In the genomic region with DNA sequence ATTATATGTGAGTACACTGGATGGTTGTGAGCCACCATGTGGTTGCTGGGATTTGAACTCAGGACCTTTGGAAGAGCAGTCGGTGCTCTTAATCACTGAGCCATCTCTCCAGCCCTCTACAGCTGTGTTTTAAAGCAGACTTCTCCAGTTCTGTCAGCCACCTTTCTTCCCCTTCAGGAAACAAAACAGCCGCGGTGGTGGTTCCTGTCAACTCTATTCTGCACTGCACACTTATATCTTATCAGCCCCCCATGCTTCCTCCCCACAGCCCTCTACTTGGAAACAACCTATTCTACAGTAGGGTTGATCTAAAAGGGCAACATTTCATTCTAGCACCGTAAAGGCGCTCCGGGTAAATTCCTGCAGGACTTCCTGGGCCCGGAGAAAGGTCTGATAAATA, we compare ENCODE assay signal across 8 mouse cellular contexts. TPM values are rescaled to one million over a fixed set of nuclear protein-coding genes. Genes with fewer than 3 reads are reported as not detected.
DNase-seq lines count a peak whose midpoint lies in the region; ATAC-seq and TF ChIP-seq lines count a peak whose summit lies in the region.

No protein-coding gene starts in this region.

- H3K9me3 ChIP-seq in E14TG2a.4 (ENCODE audit: low read length), result no peaks in the 10 kb centered on the region
- no peaks in the 10 kb centered on the region for H3K9me3 ChIP-seq in hindbrain, embryonic 11.5 days (ENCODE audit: control insufficient read depth, low read length)
- H3K9me3 ChIP-seq in liver, postnatal 0 days (ENCODE audit: low read length), result no peaks in the 10 kb centered on the region

- TF ChIP-seq EP300 in heart, adult 2 months (IDR thresholded peaks at IDR 0.05; ENCODE audit: insufficient read depth, low read depth, low read length), result no peak
- no peak for TF ChIP-seq EP300 in liver, postnatal 0 days (IDR thresholded peaks at IDR 0.05; ENCODE audit: low read depth)

- peak overlapping the region; percentile 53; the same call in 1 of the 2 replicates for H3K4me2 ChIP-seq in hindbrain, embryonic 11.5 days (replicated peaks; ENCODE audit: low read depth, low read length)
- peak overlapping the region; percentile 93 for H3K4me2 ChIP-seq in liver, postnatal 0 days (ENCODE audit: low read depth, low read length)

- DNase-seq in heart, adult 2 months, result no peak
- no peak for DNase-seq in heart, adult 8-10 months (ENCODE audit: low spot score)
- DNase-seq in hindbrain, embryonic 11.5 days (ENCODE audit: low spot score), result no peak
- DNase-seq in liver, postnatal 0 days, result no peak
- no peak for DNase-seq in retina, postnatal 1 day
- no peak for DNase-seq in adrenal gland, postnatal 10 days

- H3K9ac ChIP-seq in heart, adult 2 months (ENCODE audit: low read depth, low read length), result no peak overlapping the region
- no peak overlapping the region for H3K9ac ChIP-seq in hindbrain, embryonic 11.5 days (ENCODE audit: low read depth, low read length)
- H3K9ac ChIP-seq in liver, postnatal 0 days (replicated peaks), result peak overlapping the region; percentile 73

- ATAC-seq in hindbrain, embryonic 11.5 days (ENCODE audit: low FRiP score), result no peak
- ATAC-seq in liver, postnatal 0 days, result no peak
- no peak for ATAC-seq in CD4-positive, CD25-positive, alpha-beta regulatory T cell, adult 4 months

- no peak for TF ChIP-seq CTCF in heart, adult 2 months (IDR thresholded peaks at IDR 0.05)
- TF ChIP-seq CTCF in E14TG2a.4 (conservative IDR thresholded peaks at IDR 0.05; ENCODE audit: low read length), result no peak
- TF ChIP-seq CTCF in liver, postnatal 0 days (IDR thresholded peaks at IDR 0.05; ENCODE audit: low read depth), result no peak

- H3K36me3 ChIP-seq in heart, adult 2 months (ENCODE audit: control insufficient read depth, insufficient read depth, low read length), result no peaks in the 10 kb centered on the region
- no peaks in the 10 kb centered on the region for H3K36me3 ChIP-seq in E14TG2a.4 (ENCODE audit: insufficient read depth, low read length)
- H3K36me3 ChIP-seq in hindbrain, embryonic 11.5 days (ENCODE audit: control insufficient read depth, insufficient read depth, low read length), result no peaks in the 10 kb centered on the region
- no peaks in the 10 kb centered on the region for H3K36me3 ChIP-seq in liver, postnatal 0 days (replicated peaks; ENCODE audit: insufficient read depth, low read length)

- intact Hi-C loops in heart, adult 2 months (cut with DNase I), result loop anchor here (2.0 kb wide), 2 partner anchors 14 to 16 kb away; partner anchors contain the start of genes Cib1 and Gdpgp1

- WGBS in heart, adult 2 months, result 21% methylated on average over 7 of the region's 7 CpGs
- 73% methylated on average over 7 of the region's 7 CpGs for WGBS in hindbrain, embryonic 11.5 days
- WGBS in liver, postnatal 0 days (ENCODE audit: insufficient replicate concordance), result 27% methylated on average over 7 of the region's 7 CpGs

- TF ChIP-seq POLR2A in heart, adult 2 months (IDR thresholded peaks at IDR 0.05; ENCODE audit: insufficient read depth, low read depth, low read length), result no peak

- H3K27me3 ChIP-seq in heart, adult 2 months (ENCODE audit: control insufficient read depth, insufficient read depth, low read length), result no peaks in the 10 kb centered on the region; the same call in 1 of the 2 replicates
- H3K27me3 ChIP-seq in E14TG2a.4 (ENCODE audit: insufficient read depth, low read length), result no peaks in the 10 kb centered on the region; the same call in 1 of the 2 replicates
- H3K27me3 ChIP-seq in hindbrain, embryonic 11.5 days (ENCODE audit: control insufficient read depth, insufficient read depth, low read length), result no peaks in the 10 kb centered on the region
- H3K27me3 ChIP-seq in liver, postnatal 0 days (ENCODE audit: insufficient read depth, low read length), result no peaks in the 10 kb centered on the region

- peak overlapping the region; percentile 78; the same call in 1 of the 2 replicates for H3K27ac ChIP-seq in heart, adult 2 months
- H3K27ac ChIP-seq in hindbrain, embryonic 11.5 days (ENCODE audit: low read depth, low read length), result peak overlapping the region; percentile 79; the same call in 1 of the 2 replicates
- H3K27ac ChIP-seq in liver, postnatal 0 days (ENCODE audit: low read depth), result no peak overlapping the region

- H3K4me3 ChIP-seq in heart, adult 2 months, result peak overlapping the region; percentile 89; the same call in 1 of the 2 replicates
- peak overlapping the region; percentile 84 for H3K4me3 ChIP-seq in E14TG2a.4 (replicated peaks; ENCODE audit: low read length)
- H3K4me3 ChIP-seq in hindbrain, embryonic 11.5 days (ENCODE audit: low read depth, low read length), result no peak overlapping the region
- H3K4me3 ChIP-seq in liver, postnatal 0 days (ENCODE audit: low read depth, low read length), result peak overlapping the region; percentile 80

- H3K79me2 ChIP-seq in heart, adult 2 months (replicated peaks; ENCODE audit: control insufficient read depth, insufficient read depth, low read length), result no peaks in the 10 kb centered on the region

- no peaks in the 10 kb centered on the region for H3K4me1 ChIP-seq in heart, adult 2 months (ENCODE audit: control insufficient read depth, insufficient read depth, low read length)
- peaks cover 47% of the 10 kb centered on the region for H3K4me1 ChIP-seq in E14TG2a.4 (replicated peaks; ENCODE audit: low read depth, low read length)
- no peaks in the 10 kb centered on the region for H3K4me1 ChIP-seq in hindbrain, embryonic 11.5 days (replicated peaks; ENCODE audit: control insufficient read depth, insufficient read depth, low read length)
- peaks cover 11% of the 10 kb centered on the region for H3K4me1 ChIP-seq in liver, postnatal 0 days (ENCODE audit: insufficient read depth)

RNA-seq across cellular contexts. Expression of gene Ttll13, which starts 0.7 kb away (rescaled TPM):
- under 1 TPM; 0.23 to 0.39 TPM for total RNA-seq in heart, adult 2 months (2021)
- polyA plus RNA-seq in heart, adult 2 months (2012; rRNA removed), result 0.20 and 0.23 TPM in 2 replicates
- under 1 TPM; 0.19 to 0.72 (median 0.24) TPM for total RNA-seq in heart, adult 8-10 months (2022)
- polyA plus RNA-seq in hindbrain, embryonic 11.5 days (2014; fragmentation: Nextera tagmentation; extraction: Ambion mirVana), result 1.1 and 1.4 TPM in 2 replicates
- polyA plus RNA-seq in liver, postnatal 0 days (2015; fragmentation: Nextera tagmentation; extraction: Ambion mirVana), result 0.43 TPM in 2 replicates
- 1 to 10 TPM; 1.1 to 1.8 TPM for total RNA-seq in adrenal gland, postnatal 10 days (2021)
- under 1 TPM in 1 of 2 experiments, not detected in 1; 0.94 TPM for polyA plus RNA-seq in CD4-positive, CD25-positive, alpha-beta regulatory T cell, adult 4 months (2017; shearing (Covaris generic))

RNA-seq across cellular contexts. Expression of gene Ngrn, which starts 14.2 kb away (rescaled TPM):
- total RNA-seq in heart, adult 2 months (2021), result 10 to 100 TPM; 22.9 to 27.2 TPM
- polyA plus RNA-seq in heart, adult 2 months (2012; rRNA removed), result 16.8 and 26.2 TPM in 2 replicates
- total RNA-seq in heart, adult 8-10 months (2022), result 10 to 100 TPM; 26.2 to 28.6 (median 27.2) TPM
- polyA plus RNA-seq in hindbrain, embryonic 11.5 days (2014; fragmentation: Nextera tagmentation; extraction: Ambion mirVana), result 49.5 and 51.6 TPM in 2 replicates
- 20.9 and 23.1 TPM in 2 replicates for polyA plus RNA-seq in liver, postnatal 0 days (2015; fragmentation: Nextera tagmentation; extraction: Ambion mirVana)
- 10 to 100 TPM; 38.7 to 47.4 TPM for total RNA-seq in adrenal gland, postnatal 10 days (2021)
- polyA plus RNA-seq in CD4-positive, CD25-positive, alpha-beta regulatory T cell, adult 4 months (2017; shearing (Covaris generic)), result 10 to 100 TPM; 28.9 to 34.0 TPM

RNA-seq across cellular contexts. Expression of gene Gdpgp1, which starts 14.2 kb away (rescaled TPM):
- 1 to 10 TPM; 1.5 to 2.2 TPM for total RNA-seq in heart, adult 2 months (2021)
- 1.4 and 1.5 TPM in 2 replicates for polyA plus RNA-seq in heart, adult 2 months (2012; rRNA removed)
- total RNA-seq in heart, adult 8-10 months (2022), result 1 to 10 TPM; 1.7 to 2.1 (median 2.0) TPM
- 5.0 and 5.6 TPM in 2 replicates for polyA plus RNA-seq in hindbrain, embryonic 11.5 days (2014; fragmentation: Nextera tagmentation; extraction: Ambion mirVana)
- 1.5 and 1.6 TPM in 2 replicates for polyA plus RNA-seq in liver, postnatal 0 days (2015; fragmentation: Nextera tagmentation; extraction: Ambion mirVana)
- total RNA-seq in adrenal gland, postnatal 10 days (2021), result 1 to 10 TPM; 3.0 to 3.9 TPM
- polyA plus RNA-seq in CD4-positive, CD25-positive, alpha-beta regulatory T cell, adult 4 months (2017; shearing (Covaris generic)), result 10 to 100 TPM in 1 of 2 experiments, 1 to 10 TPM in 1; 8.4 to 11.4 TPM

RNA-seq across cellular contexts. Expression of gene Cib1, which starts 14.2 kb away (rescaled TPM):
- total RNA-seq in heart, adult 2 months (2021), result 10 to 100 TPM; 14.1 to 16.1 TPM
- 35.1 and 38.4 TPM in 2 replicates for polyA plus RNA-seq in heart, adult 2 months (2012; rRNA removed)
- 10 to 100 TPM; 12.7 to 19.1 (median 16.5) TPM for total RNA-seq in heart, adult 8-10 months (2022)
- polyA plus RNA-seq in hindbrain, embryonic 11.5 days (2014; fragmentation: Nextera tagmentation; extraction: Ambion mirVana), result 58.9 and 61.7 TPM in 2 replicates
- 79.4 and 89.2 TPM in 2 replicates for polyA plus RNA-seq in liver, postnatal 0 days (2015; fragmentation: Nextera tagmentation; extraction: Ambion mirVana)
- 10 to 100 TPM; 50.6 to 54.9 TPM for total RNA-seq in adrenal gland, postnatal 10 days (2021)
- polyA plus RNA-seq in CD4-positive, CD25-positive, alpha-beta regulatory T cell, adult 4 months (2017; shearing (Covaris generic)), result 10 to 100 TPM; 86.5 to 98.1 TPM

RNA-seq across cellular contexts. Expression of gene Vps33b, which starts 22.6 kb away (rescaled TPM):
- total RNA-seq in heart, adult 2 months (2021), result 1 to 10 TPM; 6.1 to 6.2 TPM
- polyA plus RNA-seq in heart, adult 2 months (2012; rRNA removed), result 5.1 and 5.2 TPM in 2 replicates
- 1 to 10 TPM; 5.6 to 9.0 (median 7.2) TPM for total RNA-seq in heart, adult 8-10 months (2022)
- polyA plus RNA-seq in hindbrain, embryonic 11.5 days (2014; fragmentation: Nextera tagmentation; extraction: Ambion mirVana), result 16.6 and 25.2 TPM in 2 replicates
- polyA plus RNA-seq in liver, postnatal 0 days (2015; fragmentation: Nextera tagmentation; extraction: Ambion mirVana), result 2.5 and 2.9 TPM in 2 replicates
- total RNA-seq in adrenal gland, postnatal 10 days (2021), result 10 to 100 TPM; 14.5 to 18.3 TPM
- polyA plus RNA-seq in CD4-positive, CD25-positive, alpha-beta regulatory T cell, adult 4 months (2017; shearing (Covaris generic)), result 10 to 100 TPM; 28.9 to 44.3 TPM
